Mouse (Mus musculus): ENCODE data around the gene Kdm2b. TPM values are rescaled to one million over a fixed set of nuclear protein-coding genes. Genes with fewer than 3 reads are reported as not detected.

The Kdm2b gene
- total RNA-seq, 1 experiment: 68.6 TPM

DNA sequence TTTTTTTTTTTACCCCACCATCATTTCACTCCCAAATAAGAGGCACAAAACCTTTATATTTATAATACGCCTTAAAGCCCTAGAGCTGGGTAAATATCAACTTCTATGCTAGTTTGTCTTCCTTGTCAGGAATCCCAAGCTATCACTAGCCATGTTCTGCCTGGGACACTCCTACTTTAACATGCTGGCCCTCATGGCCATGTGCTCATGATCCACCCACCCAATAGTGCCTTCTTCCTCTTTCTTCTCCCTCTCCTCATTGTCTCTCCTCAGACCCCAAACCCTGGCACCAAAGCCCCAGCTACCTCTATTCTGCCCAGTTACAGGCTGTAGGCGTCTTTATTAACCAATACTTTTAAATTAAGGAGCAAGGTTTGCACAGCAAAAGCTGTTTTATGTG lies 148.5 kb downstream of the Kdm2b start:
- Histone ChIP-seq H3K27ac (ENCODE audit: insufficient read depth, low read depth, low read length, poor library complexity, severe bottlenecking) (no peak overlapping the region), H3K4me3 (ENCODE audit: insufficient read depth in 1 of 2, low read depth in 1 of 2, low read length in 2 of 2, poor library complexity in 1 of 2, severe bottlenecking in 1 of 2) (no peak overlapping the region), H3K36me3 (ENCODE audit: control insufficient read depth, insufficient read depth, low read length, poor library complexity, severe bottlenecking) (no peaks in the 10 kb centered on the region), H3K9me3 (ENCODE audit: control insufficient read depth, insufficient read depth, low read depth, low read length) (no peaks in the 10 kb centered on the region), H3K9ac (ENCODE audit: insufficient read depth, low read depth, low read length, poor library complexity, severe bottlenecking) (no peak overlapping the region), H3K4me1 (ENCODE audit: control insufficient read depth in 2 of 2, insufficient read depth in 2 of 2, low read length in 2 of 2, poor library complexity in 1 of 2) (no peaks in the 10 kb centered on the region)
- in situ Hi-C loops (cut with MboI; ENCODE audit: low sequenced_read_pairs in 2 of 2, unreplicated experiment in 2 of 2): no loop called here
- no peak for DNase-seq (ENCODE audit: low read depth, low spot score)
- TF ChIP-seq ZNF384 (IDR thresholded peaks at IDR 0.05; ENCODE audit: low read depth, low read length): no peak
- no peak for TF ChIP-seq CHD2 (IDR thresholded peaks at IDR 0.05; ENCODE audit: low read depth, low read length)
- TF ChIP-seq HCFC1 (IDR thresholded peaks at IDR 0.05; ENCODE audit: borderline replicate concordance, insufficient read depth, low read length): no peak
- TF ChIP-seq MAFK (IDR thresholded peaks at IDR 0.05; ENCODE audit: insufficient read depth, low read depth, low read length): no peak
- TF ChIP-seq ZC3H11A (IDR thresholded peaks at IDR 0.05; ENCODE audit: borderline replicate concordance, low read depth, low read length): no peak

DNA sequence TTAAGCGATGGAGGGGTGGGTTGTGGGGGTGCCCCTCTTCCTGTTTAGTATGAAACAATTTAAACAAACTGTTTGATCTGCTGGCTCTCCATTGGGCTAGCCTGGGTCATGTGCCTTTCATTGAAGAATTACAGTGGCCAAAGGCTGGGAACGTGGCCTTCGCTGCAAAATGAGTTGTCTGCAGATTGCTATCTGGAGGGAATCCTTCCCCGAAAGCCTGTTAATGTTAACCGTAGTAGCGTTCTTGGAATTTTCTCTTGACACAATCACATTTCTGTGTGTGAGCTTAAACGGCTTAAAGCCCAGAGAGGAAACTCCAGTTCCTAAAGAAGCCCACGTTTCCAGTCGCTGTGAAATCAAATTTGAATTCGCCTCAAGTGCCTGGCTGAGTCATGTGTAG lies 156.6 kb downstream of the Kdm2b start:
- peak overlapping the region; percentile 32; the same call in 1 of the 2 replicates for H3K9ac ChIP-seq (ENCODE audit: insufficient read depth, low read depth, low read length, poor library complexity, severe bottlenecking)
- no peak overlapping the region for H3K27ac ChIP-seq (ENCODE audit: insufficient read depth, low read depth, low read length, poor library complexity, severe bottlenecking)
- no peak for DNase-seq (ENCODE audit: low read depth, low spot score)
- no peak overlapping the region for H3K4me3 ChIP-seq (ENCODE audit: insufficient read depth in 1 of 2, low read depth in 1 of 2, low read length in 2 of 2, poor library complexity in 1 of 2, severe bottlenecking in 1 of 2)
- no peaks in the 10 kb centered on the region for H3K9me3 ChIP-seq (ENCODE audit: control insufficient read depth, insufficient read depth, low read depth, low read length)
- H3K4me1 ChIP-seq (ENCODE audit: control insufficient read depth in 2 of 2, insufficient read depth in 2 of 2, low read length in 2 of 2, poor library complexity in 1 of 2): no peaks in the 10 kb centered on the region; a peak in 1 of 4 replicates
- in situ Hi-C loops (cut with MboI; ENCODE audit: low sequenced_read_pairs in 2 of 2, unreplicated experiment in 2 of 2): no loop called here
- H3K36me3 ChIP-seq (ENCODE audit: control insufficient read depth, insufficient read depth, low read length, poor library complexity, severe bottlenecking): no peaks in the 10 kb centered on the region
- TF ChIP-seq CHD2 (IDR thresholded peaks at IDR 0.05; ENCODE audit: low read depth, low read length): no peak
- TF ChIP-seq ZC3H11A (IDR thresholded peaks at IDR 0.05; ENCODE audit: borderline replicate concordance, low read depth, low read length): no peak
- TF ChIP-seq HCFC1 (IDR thresholded peaks at IDR 0.05; ENCODE audit: borderline replicate concordance, insufficient read depth, low read length): no peak
- no peak for TF ChIP-seq MAFK (IDR thresholded peaks at IDR 0.05; ENCODE audit: insufficient read depth, low read depth, low read length)
- no peak for TF ChIP-seq ZNF384 (IDR thresholded peaks at IDR 0.05; ENCODE audit: low read depth, low read length)

DNA sequence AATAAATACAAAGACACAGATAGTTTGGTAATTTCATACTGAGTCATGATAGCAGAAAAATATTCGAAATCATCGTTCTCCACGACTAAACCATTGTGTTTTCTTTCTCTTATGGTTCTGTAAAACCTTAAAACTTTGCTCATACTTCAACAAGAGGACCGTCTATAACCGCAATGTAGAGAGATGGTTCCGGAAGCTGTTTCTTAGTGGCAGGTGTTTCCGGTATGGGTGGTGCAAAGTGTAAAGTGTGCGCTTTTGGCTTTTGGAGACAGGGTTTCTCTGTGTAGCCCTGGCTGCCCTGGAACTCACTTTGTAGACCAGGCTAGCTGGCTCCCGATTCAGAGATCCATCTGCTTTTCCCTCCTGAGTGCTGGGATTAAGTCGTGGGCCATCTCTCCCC lies 157.1 kb downstream of the Kdm2b start:
- TF ChIP-seq CHD2 (IDR thresholded peaks at IDR 0.05; ENCODE audit: low read depth, low read length) (no peak), ZNF384 (IDR thresholded peaks at IDR 0.05; ENCODE audit: low read depth, low read length) (no peak), HCFC1 (IDR thresholded peaks at IDR 0.05; ENCODE audit: borderline replicate concordance, insufficient read depth, low read length) (no peak), MAFK (IDR thresholded peaks at IDR 0.05; ENCODE audit: insufficient read depth, low read depth, low read length) (no peak), ZC3H11A (IDR thresholded peaks at IDR 0.05; ENCODE audit: borderline replicate concordance, low read depth, low read length) (no peak)
- H3K36me3 ChIP-seq (ENCODE audit: control insufficient read depth, insufficient read depth, low read length, poor library complexity, severe bottlenecking): no peaks in the 10 kb centered on the region
- in situ Hi-C loops (cut with MboI; ENCODE audit: low sequenced_read_pairs in 2 of 2, unreplicated experiment in 2 of 2): no loop called here
- no peaks in the 10 kb centered on the region for H3K9me3 ChIP-seq (ENCODE audit: control insufficient read depth, insufficient read depth, low read depth, low read length)
- H3K9ac ChIP-seq (ENCODE audit: insufficient read depth, low read depth, low read length, poor library complexity, severe bottlenecking): no peak overlapping the region
- no peak for DNase-seq (ENCODE audit: low read depth, low spot score)
- no peak overlapping the region for H3K4me3 ChIP-seq (ENCODE audit: insufficient read depth in 1 of 2, low read depth in 1 of 2, low read length in 2 of 2, poor library complexity in 1 of 2, severe bottlenecking in 1 of 2)
- H3K4me1 ChIP-seq (ENCODE audit: control insufficient read depth in 2 of 2, insufficient read depth in 2 of 2, low read length in 2 of 2, poor library complexity in 1 of 2): no peaks in the 10 kb centered on the region; a peak in 1 of 4 replicates
- H3K27ac ChIP-seq (ENCODE audit: insufficient read depth, low read depth, low read length, poor library complexity, severe bottlenecking): no peak overlapping the region

DNA sequence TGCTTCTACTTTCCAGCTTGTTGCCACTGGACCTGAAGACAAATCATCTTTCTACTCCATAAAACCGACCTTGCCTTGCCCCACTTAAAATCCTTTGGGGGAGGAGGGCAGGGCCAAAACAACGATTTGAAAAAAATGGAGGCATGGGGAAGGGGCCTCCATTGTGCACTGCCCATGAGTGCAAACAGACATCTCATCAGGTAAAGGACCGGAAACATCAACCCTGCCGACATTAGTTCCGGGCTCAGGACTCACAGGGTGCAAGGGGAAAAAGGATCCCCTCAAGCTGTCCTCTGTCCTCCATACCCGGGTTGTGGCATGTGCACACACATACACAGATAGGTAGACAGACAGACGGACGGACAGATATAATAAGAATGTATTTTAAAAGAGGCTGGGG lies 164.5 kb downstream of the Kdm2b start:
- no peak for DNase-seq (ENCODE audit: low read depth, low spot score)

More for the DNA sequence above, 164.5 kb downstream of the Kdm2b start:
- peak overlapping the region in 1 of 2 experiments; percentile 10; a peak in 1 of 4 replicates for H3K4me3 ChIP-seq (ENCODE audit: insufficient read depth in 1 of 2, low read depth in 1 of 2, low read length in 2 of 2, poor library complexity in 1 of 2, severe bottlenecking in 1 of 2)
- no peaks in the 10 kb centered on the region for H3K4me1 ChIP-seq (ENCODE audit: control insufficient read depth in 2 of 2, insufficient read depth in 2 of 2, low read length in 2 of 2, poor library complexity in 1 of 2)
- TF ChIP-seq MAFK (IDR thresholded peaks at IDR 0.05; ENCODE audit: insufficient read depth, low read depth, low read length): no peak
- peak; percentile 67 for TF ChIP-seq ZNF384 (IDR thresholded peaks at IDR 0.05; ENCODE audit: low read depth, low read length)
- TF ChIP-seq ZC3H11A (IDR thresholded peaks at IDR 0.05; ENCODE audit: borderline replicate concordance, low read depth, low read length): no peak
- peak; percentile 43; the same call in 1 of the 2 replicates for TF ChIP-seq CHD2 (IDR thresholded peaks at IDR 0.05; ENCODE audit: low read depth, low read length)
- TF ChIP-seq HCFC1 (IDR thresholded peaks at IDR 0.05; ENCODE audit: borderline replicate concordance, insufficient read depth, low read length): peak; percentile 73; the same call in 1 of the 2 replicates
- H3K27ac ChIP-seq (ENCODE audit: insufficient read depth, low read depth, low read length, poor library complexity, severe bottlenecking): no peak overlapping the region
- H3K9ac ChIP-seq (ENCODE audit: insufficient read depth, low read depth, low read length, poor library complexity, severe bottlenecking): no peak overlapping the region; the same call in 1 of the 2 replicates
- H3K36me3 ChIP-seq (ENCODE audit: control insufficient read depth, insufficient read depth, low read length, poor library complexity, severe bottlenecking): no peaks in the 10 kb centered on the region
- in situ Hi-C loops (cut with MboI; ENCODE audit: low sequenced_read_pairs in 2 of 2, unreplicated experiment in 2 of 2): no loop called here
- no peaks in the 10 kb centered on the region for H3K9me3 ChIP-seq (ENCODE audit: control insufficient read depth, insufficient read depth, low read depth, low read length)
